Mouse (Mus musculus) spleen, adult 2 months (tissue): ENCODE data around the gene Itsn1. TPM values are rescaled to one million over a fixed set of nuclear protein-coding genes. Genes with fewer than 3 reads are reported as not detected.

Experiments used
- DNase-seq, 2 experiments: peaks; one replicate each; pipeline versions ENCODE4 v3.0.0 to v3.0.0-alpha.2; 2012 to 2021; ENCODE audit warnings: low spot score in 2 of 2, low read depth in 1 of 2
- H3K27ac ChIP-seq: fragments of 200-500 bp; 2 replicates; pipeline ENCODE4 v1.5.1; 2012; ENCODE audit warnings: low read length, inconsistent platforms; ENCODE audit not compliant: insufficient read depth
- H3K27me3 ChIP-seq: fragments of 200-500 bp; 2 replicates; pipeline ENCODE4 v1.6.1; 2012; ENCODE audit warnings: mild to moderate bottlenecking, moderate library complexity, low read length, inconsistent platforms; ENCODE audit not compliant: control insufficient read depth, insufficient read depth
- H3K36me3 ChIP-seq: fragments of 200-500 bp; 2 replicates; pipeline ENCODE4 v1.6.1; 2012; ENCODE audit warnings: mild to moderate bottlenecking, low read length, inconsistent platforms; ENCODE audit not compliant: control insufficient read depth, insufficient read depth
- H3K4me1 ChIP-seq: fragments of 200-500 bp; 2 replicates; pipeline ENCODE4 v1.6.1; 2011; ENCODE audit warnings: inconsistent platforms; ENCODE audit not compliant: control insufficient read depth, insufficient read depth, insufficient read length
- H3K4me3 ChIP-seq: fragments of 200-500 bp; 2 replicates; pipeline ENCODE4 v1.5.1; 2011; ENCODE audit warnings: mild to moderate bottlenecking, inconsistent platforms; ENCODE audit not compliant: insufficient read depth, insufficient read length; ENCODE audit errors: extremely low read depth
- CTCF ChIP-seq: fragments of 200-500 bp; IDR thresholded peaks from 2 replicates; pipeline ENCODE4 v1.5.1; 2011; ENCODE audit warnings: mild to moderate bottlenecking, inconsistent platforms; ENCODE audit not compliant: insufficient read depth, insufficient read length, insufficient replicate concordance; ENCODE audit errors: extremely low read depth
- POLR2A ChIP-seq: fragments of 200-500 bp; IDR thresholded peaks from 2 replicates; pipeline ENCODE4 v1.6.1; 2011; ENCODE audit warnings: low read depth, low read length, inconsistent platforms
- WGBS: fragments of 180-500 bp; shearing (Covaris S2); methylation state at CpG from one replicate; pipeline ENCODE4 v1.1.7; 2018; 5-methylcytosine and 5-hydroxymethylcytosine counted together
- polyA plus RNA-seq: library from polyadenylated mRNA; depleted of rRNA; stranded (reverse); fragments of >200 nt; gene quantifications from 2 replicates; pipeline ENCODE4 v1.2.3, GENCODE M21; 2012

The Itsn1 gene
- polyA plus RNA-seq, 1 experiment, result 36.0 TPM

DNA sequence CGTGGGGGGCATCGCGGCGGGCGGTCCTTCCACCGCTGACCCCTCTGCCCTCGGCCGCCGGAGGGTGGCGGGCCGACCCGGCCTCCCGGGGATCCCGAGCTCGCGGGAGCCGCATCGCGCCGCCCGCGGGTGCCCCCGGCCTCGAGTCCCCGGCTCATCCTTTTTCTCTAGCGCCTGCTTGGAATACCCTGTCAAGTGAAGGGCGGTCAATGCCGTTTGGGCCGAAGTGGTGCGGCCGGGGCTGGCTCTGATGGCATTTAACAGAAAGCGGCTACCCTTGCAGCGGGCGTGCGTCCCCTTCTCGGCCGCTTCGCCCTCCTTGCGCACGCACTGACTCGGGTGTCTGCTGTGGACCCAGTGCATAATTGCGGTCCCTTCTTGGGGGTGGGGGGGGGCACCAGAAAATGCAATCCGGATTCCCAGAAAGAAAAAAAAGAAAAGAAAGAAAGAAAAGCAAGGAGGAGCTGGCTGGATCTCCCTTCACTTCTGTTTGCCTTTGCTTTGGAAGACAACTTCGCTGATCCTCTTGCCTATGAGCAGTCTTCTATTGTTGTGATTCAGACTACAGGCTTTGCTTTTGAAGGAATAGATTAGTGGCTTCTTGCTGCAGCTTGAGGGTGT lies 850 bp downstream of the Itsn1 start:
- TF ChIP-seq POLR2A, result no peak
- no peak for TF ChIP-seq CTCF
- no peak overlapping the region for H3K27ac ChIP-seq
- peak in 1 of 2 experiments; percentile 15 for DNase-seq
- no peaks in the 10 kb centered on the region for H3K36me3 ChIP-seq
- peaks cover 11% of the 10 kb centered on the region for H3K27me3 ChIP-seq
- H3K4me1 ChIP-seq, result peaks cover 4% of the 10 kb centered on the region; the same call in 1 of the 2 replicates
- WGBS, result under 1% methylated on average over 42 of the region's 44 CpGs
- H3K4me3 ChIP-seq, result peak overlapping the region; percentile 91

DNA sequence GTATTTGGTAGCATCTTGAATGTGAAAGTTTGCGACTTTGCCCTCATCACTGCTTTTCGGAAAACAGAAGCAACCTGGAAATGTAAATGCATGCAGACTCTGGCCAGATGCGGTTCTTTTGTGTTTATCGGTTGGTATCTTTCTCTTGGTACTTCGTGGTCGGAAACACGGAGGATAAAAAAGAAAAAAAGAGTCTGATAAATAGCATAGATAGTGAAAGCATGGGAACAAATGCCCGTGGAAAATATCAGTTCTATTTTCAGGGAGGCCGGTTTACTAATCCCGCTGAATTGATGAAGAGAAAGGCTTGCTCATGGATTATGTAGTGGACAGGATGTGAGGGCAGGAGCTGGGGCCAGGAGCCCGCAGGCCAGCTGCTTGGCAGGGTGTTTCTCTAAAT lies 1.4 kb downstream of the Itsn1 start:
- peak overlapping the region; percentile 91 for H3K4me3 ChIP-seq
- H3K27me3 ChIP-seq, result peaks cover 11% of the 10 kb centered on the region
- peaks cover 5% of the 10 kb centered on the region; the same call in 1 of the 2 replicates for H3K4me1 ChIP-seq
- H3K27ac ChIP-seq, result no peak overlapping the region
- H3K36me3 ChIP-seq, result no peaks in the 10 kb centered on the region
- no peak for DNase-seq
- WGBS, result 6% methylated on average over 11 of the region's 11 CpGs
- no peak for TF ChIP-seq POLR2A
- TF ChIP-seq CTCF, result no peak

DNA sequence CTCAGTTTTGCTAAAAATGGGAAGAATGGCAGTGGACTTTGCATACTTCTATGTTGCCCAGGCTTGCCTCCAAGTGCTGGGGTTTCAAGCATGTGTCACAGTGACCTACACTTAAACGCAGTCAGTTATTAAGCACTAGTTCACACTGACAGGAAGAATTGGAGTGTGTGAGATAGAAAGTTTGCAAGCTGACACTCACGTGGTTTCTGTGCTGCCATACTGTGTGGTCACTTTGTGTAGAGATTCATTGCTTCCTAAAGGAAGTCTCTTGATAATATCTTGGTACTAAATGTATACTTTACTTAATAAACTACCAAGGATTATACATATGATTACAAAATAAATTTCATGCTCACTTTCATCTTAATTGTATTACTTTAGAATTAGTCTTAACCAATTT lies 3.7 kb downstream of the Itsn1 start:
- 47% methylated on average over 2 of the region's 2 CpGs for WGBS

DNA sequence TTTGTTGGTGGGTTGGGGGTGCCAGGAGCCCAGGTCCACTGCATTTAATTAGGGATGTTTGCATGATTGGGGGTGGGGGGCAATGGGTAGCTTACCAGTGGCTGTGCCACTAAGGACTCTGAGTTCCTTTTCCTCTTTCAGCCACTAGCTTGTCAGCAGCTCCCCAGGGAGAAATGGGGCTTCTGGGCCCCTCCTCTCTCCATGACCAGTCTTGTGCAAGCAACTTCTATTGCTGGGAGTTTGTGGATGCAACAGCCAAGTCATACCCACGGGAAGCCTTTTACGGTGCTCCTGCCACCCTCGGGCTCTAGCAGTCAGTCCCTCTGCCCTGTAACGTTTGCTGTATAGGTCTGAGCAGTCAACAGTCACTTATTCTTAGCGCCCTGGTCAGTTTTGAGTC lies 5.7 kb downstream of the Itsn1 start:
- Histone ChIP-seq H3K27ac (no peak overlapping the region), H3K27me3 (peaks cover 7% of the 10 kb centered on the region), H3K4me1 (peaks cover 5% of the 10 kb centered on the region; the same call in 1 of the 2 replicates), H3K4me3 (no peak overlapping the region), H3K36me3 (no peaks in the 10 kb centered on the region)
- no peak for TF ChIP-seq POLR2A
- TF ChIP-seq CTCF, result no peak
- WGBS, result 32% methylated on average over 5 of the region's 5 CpGs
- DNase-seq, result peak in 1 of 2 experiments; percentile 10

More for the DNA sequence above, 3.7 kb downstream of the Itsn1 start:
- Histone ChIP-seq H3K27ac (no peak overlapping the region), H3K36me3 (no peaks in the 10 kb centered on the region), H3K27me3 (peaks cover 11% of the 10 kb centered on the region), H3K4me3 (no peak overlapping the region), H3K4me1 (peaks cover 5% of the 10 kb centered on the region; the same call in 1 of the 2 replicates)
- DNase-seq, result no peak
- TF ChIP-seq POLR2A, result no peak
- no peak for TF ChIP-seq CTCF

DNA sequence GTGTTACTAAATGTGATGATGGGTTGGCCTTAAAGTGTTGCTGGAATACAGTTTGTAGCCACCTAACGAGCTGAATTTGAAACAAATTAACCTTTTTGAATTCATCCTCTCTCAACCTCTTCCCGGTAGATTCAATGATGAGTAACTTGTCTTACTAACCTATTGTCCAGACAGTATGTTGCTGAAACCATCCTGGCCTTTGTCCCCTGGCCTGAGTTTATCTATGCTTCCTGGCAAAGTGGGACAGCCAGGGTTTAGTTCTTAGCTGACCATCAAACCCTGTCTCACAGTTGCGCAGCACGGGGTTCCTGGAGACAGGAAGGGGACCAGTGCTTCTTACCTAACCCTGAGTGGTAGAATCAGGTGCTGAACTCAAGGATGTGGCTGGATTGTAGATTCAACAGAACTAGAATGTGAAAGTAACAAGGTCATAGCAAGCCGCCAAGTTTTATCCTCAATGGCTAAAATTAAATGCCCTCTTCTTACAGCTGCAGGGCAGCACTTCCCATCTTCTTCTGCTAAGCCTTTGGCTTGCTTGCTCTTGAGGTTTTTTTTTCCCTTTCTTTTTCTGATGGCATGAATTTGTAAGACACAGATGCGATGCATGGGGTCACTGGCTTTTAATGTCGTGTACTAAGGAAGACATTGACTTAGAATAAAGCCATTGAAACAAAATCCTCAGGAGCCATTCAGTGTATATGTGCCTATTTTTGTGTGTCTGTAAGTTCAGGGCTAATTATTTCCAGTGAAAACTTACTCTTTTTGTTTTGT lies 7.2 kb downstream of the Itsn1 start:
- no peaks in the 10 kb centered on the region for H3K27me3 ChIP-seq
- H3K27ac ChIP-seq, result no peak overlapping the region
- no peak overlapping the region for H3K4me3 ChIP-seq
- peaks cover 5% of the 10 kb centered on the region; the same call in 1 of the 2 replicates for H3K4me1 ChIP-seq
- TF ChIP-seq CTCF, result no peak
- TF ChIP-seq POLR2A, result no peak
- no peaks in the 10 kb centered on the region for H3K36me3 ChIP-seq
- 68% methylated on average over 7 of the region's 7 CpGs for WGBS
- DNase-seq, result no peak

DNA sequence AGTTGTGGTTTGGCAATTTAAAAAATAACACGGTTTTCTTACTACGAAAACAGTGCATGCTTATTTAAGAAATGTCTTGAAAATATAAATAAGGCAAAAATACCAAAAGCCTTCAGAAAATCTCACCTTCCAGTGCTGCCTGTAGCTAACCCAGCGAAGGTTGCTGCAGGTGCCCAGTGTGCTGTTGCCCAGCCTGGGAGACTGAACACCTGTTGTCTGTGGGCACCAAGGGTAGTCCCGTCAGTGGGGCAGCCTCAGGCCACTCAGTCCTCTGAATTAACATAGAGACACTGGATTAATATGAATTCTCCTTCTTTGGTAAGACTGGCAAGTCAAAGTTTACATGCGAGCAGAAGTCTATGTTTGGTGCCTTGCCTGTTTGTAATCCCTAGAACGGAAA lies 9.4 kb downstream of the Itsn1 start:
- Histone ChIP-seq H3K36me3 (no peaks in the 10 kb centered on the region), H3K4me1 (peaks cover 5% of the 10 kb centered on the region; the same call in 1 of the 2 replicates), H3K4me3 (no peak overlapping the region), H3K27ac (no peak overlapping the region), H3K27me3 (no peaks in the 10 kb centered on the region)
- 86% methylated on average over 6 of the region's 6 CpGs for WGBS
- no peak for DNase-seq
- TF ChIP-seq CTCF (no peak), POLR2A (no peak)

DNA sequence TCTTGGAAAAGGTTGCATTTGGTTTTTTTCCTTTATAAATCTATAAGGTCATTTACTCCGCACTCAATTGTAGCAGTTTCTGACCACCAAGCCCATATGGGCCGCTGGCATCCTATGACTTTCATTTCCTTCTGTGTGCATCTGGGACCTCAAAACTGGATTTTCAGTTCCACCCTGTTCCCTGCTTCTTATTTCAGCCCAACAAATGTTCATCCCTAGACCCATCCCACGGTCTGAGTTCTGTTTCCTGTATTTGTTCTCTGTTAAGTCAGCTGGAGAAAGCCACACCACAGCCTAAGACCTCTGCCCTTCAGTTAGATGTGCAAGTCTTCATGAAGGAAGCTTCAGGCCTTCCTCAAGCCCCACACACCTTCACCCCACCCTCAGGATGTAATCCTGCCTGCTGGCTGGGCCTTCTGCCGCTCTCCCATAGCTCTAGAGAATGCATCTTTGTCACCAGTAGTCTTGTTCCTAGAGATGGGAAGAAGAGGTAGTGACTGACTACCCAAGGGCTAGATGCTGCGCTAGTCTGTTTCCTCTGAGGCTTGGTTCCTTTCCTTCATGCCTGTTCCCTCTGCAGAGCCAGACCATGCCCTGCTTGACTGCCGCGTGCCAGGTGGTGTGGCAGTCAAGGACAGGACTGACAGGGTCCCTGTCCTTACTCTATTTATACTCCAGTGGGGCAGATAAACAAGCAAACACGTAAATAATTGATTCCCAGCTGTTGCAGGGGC lies 11.3 kb downstream of the Itsn1 start:
- no peak for TF ChIP-seq POLR2A
- no peak for TF ChIP-seq CTCF
- DNase-seq, result no peak
- Histone ChIP-seq H3K27ac (no peak overlapping the region), H3K27me3 (no peaks in the 10 kb centered on the region), H3K36me3 (no peaks in the 10 kb centered on the region), H3K4me1 (no peaks in the 10 kb centered on the region), H3K4me3 (no peak overlapping the region)
- 58% methylated on average over 8 of the region's 8 CpGs for WGBS
